Mouse (Mus musculus) ovary, postnatal 14 days (tissue): ENCODE data around the gene Scgb3a1.

Experiments used
- DNase-seq: peaks from one replicate; pipeline ENCODE4 v3.0.0; 2022; ENCODE audit warnings: low spot score

Gene Scgb3a1

DNA sequence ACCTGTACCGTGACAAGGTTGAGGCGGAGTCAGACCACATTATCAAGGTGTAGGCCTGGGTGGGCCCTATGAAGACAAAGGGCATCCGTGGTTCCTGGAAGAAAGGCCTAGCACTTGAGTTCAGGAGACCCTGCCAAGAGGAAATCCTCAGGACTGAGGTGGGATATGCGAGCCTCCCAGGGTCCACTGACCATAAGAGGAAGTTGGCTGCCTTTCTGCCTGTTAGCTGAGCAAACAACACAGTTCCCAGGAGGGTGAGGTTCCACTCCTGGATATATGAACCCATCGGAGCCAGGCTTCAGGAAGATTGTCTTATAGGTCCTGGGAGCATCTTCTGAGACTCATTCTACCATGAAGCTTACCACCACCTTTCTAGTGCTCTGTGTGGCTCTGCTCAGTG, at the start of gene Scgb3a1:
TSS of gene Scgb3a1 (plus strand) at position 301 of the 400 bp plus-strand sequence.
- no peak for DNase-seq

DNA sequence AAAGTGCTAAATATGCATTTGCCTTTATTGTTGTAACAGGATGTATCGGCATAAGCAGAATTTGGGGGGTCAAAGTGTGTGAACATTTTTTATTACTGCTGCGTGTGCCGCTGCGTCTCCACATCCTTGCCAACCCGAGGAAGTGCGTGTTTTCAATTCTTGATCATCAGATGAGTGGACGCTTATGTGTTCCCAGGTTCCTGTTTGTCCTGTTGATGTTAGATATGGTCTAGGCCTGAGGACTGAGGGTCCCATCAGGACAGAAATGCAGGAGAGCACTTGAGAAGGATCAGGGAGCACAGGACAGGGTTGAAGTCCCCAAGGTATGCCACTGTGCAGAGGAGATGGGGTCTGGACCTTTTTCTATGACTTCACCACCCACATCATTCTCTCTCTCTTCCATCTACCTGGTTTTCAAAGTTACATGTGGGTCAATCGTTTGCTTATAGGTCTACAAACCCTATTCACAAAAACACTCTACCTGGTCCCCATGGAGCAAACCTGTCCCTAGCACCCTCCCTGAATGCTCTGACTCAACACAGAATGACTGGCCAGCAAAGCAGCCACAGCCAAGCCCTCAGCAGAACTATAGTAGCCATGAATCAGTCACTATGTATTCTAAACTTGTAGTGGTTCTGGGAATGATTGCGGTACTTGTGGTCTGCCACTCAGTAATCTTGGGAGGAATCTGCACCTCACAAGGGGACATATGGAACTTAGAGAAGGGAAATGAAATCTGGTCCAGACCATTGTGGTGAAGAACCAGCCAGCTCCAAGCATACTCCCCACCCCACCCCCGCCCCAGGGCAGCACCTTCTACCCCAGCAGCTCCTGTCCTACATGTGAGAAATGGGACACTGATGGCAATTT, 47.3 kb upstream of the Scgb3a1 start:
- DNase-seq, result no peak

DNA sequence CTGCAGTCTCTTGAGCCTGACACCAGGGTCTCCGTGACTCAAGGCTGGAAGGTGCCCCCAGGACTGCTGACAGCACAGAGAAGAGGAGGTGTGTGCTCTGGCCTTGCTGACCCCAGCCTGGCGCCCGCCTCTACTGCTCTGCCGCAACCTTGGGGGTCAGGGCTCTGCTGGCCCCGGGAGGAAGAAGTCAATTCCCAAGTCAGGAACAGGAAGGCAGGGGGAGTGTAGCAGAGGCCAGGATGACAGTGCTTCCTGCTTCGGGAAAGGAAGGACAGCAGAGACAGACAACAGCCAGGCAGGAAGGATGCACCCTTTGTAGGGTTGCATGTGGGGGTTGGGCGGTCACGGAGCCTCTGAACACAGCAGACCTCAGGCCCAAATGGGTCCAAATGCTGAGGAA, 44.9 kb upstream of the Scgb3a1 start:
- no peak for DNase-seq

DNA sequence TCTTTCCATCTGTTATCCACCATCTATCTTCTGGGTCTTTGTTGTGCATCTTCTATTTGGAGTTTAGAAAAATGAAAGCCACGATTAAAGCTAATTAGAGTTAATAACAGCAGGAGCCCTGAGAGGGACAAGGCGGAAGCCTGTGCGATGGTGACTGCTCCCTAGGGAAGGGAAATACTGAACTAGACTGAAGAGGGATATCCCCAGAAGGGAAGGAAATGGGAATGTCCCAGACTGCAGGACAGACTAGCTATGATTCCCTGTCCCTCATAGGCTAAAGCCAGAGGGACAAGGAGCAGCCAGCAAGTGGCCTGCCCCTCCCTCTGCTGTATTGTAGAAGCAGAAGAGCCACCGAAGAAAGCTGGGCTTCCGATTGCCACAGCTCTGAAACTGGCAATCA, 41.5 kb upstream of the Scgb3a1 start:
- DNase-seq, result no peak

DNA sequence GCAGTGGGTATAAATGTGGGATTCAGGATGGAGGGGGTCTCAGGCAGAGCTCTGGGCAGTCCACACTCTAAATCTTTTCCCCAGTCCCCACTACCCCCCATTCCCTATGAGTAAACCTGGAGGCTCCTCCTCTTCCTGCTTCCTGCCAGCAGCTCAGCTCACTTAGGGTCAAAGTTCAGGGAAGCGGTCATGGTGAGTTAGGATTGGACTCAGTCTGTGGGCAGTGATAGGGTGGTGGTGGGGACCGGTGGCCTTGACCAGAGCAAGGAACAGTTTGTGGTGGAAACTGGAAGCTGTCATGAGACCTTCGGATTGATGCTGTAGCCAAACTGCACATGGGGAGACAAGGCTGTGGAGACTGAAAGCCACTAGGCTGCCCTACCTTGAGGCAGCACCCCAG, 39.3 kb upstream of the Scgb3a1 start:
- DNase-seq, result no peak

DNA sequence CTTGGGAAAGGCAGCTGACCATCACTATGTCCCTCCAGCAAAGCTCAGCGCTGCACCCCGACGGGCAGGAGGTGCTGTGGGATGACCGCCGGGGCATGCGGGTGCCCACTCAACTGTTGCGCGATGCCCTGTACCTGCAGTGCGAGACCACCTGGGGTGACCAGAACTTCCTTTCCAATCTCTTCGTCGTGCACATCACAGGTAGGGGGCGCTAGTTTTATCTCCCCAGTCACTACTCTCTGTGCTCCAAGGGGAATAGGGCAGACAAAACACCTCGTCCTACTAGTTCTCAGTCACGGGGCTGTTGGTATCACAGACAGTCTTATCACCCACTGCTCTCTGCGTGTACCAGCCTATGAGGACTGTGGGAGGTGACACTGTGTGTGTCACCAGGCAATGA, 37.5 kb upstream of the Scgb3a1 start:
- DNase-seq, result no peak

DNA sequence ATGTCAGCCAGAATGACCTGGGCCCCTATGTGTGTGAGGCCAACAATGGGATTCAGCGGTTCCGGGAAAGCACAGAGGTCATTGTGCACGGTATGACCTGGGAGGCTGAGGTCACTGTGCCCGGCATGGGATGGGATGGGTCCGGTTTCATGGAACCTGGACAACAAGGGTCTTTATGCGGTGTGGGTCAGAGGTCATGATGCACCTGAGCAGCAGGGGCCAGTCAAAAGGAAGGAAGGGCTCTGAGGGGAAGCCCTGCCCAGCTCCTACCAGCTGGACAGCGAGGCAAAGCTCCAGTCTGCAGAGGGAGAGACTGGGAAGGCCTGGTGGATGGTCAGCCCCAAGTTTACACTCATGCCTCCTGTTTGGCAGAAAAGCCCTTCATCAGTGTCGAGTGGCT, 36.7 kb upstream of the Scgb3a1 start:
- DNase-seq, result no peak

DNA sequence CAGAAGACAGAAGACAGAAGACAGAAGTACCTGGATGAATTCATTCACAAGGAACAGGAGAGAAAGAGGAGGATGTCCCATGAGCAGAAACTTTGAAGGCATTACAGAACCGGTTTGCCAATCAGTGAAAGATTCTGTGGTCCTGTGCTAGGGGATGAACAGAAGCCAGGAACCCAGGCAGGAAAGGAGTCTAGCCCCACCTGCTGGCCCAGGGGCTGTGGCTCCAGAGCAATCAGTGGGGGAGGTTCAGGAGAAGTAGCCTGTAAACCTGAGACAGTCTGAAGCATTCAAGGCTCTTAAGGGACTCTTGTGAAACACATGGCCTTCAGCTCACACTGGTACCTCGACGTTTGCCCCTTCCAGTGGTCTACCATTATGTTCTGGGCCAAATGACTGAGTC, 32.3 kb upstream of the Scgb3a1 start:
- no peak for DNase-seq

DNA sequence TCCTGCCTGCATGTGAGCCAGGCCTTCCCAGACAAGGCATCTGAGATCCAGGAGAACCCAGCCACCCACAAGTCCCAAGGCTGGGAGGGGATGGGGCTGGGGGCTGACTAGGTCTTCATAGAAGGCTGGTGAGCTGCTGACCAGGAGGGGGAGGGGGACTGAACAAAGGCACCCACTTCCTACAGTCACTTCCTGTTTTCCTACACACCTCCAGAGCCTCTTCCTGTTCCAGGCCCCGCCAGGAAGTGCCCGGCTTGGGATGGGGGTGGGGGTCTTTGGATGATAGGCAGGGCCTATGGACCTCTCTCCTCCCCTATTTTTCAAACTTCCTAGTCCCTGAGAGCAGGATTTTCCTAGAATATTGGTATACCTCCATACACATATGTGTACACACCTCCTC, 31.2 kb upstream of the Scgb3a1 start:
- DNase-seq, result no peak

DNA sequence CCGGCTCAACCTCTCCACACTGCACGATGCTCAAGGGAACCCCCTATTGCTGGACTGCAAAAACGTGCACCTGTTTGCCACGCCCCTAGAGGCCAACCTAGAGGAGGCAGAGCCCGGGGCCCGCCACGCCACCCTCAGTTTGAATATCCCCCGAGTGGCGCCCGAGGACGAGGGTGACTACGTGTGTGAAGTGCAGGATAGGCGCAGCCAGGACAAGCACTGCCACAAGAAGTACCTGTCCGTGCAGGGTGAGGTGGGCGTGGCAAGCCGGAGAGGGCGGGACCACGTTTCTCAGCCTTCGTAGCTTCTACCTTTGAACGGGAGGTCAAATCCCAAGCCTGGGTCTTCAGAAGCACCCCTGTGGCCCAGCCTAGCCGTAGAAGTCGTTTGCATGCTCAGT, 29.3 kb upstream of the Scgb3a1 start:
- no peak for DNase-seq

DNA sequence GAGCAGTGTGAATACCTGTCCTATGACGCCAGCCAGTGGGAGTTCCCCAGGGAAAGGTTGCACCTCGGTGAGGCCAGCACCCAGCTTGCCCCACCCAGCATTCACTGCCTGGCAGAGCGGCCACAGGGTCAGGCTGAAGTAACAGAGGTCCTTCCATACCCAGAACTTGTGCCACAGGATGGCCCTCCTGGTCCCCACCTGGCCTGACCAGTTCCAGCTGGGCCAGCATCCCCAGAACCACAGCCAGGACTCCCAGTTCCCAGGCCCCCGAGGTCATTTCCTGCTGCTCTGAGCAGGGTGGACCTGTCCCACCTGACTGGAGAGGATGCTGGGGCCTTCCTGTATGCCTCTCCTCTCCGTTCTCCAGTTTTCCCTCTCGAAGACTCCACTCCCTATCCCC, 27.7 kb upstream of the Scgb3a1 start:
- DNase-seq, result no peak

DNA sequence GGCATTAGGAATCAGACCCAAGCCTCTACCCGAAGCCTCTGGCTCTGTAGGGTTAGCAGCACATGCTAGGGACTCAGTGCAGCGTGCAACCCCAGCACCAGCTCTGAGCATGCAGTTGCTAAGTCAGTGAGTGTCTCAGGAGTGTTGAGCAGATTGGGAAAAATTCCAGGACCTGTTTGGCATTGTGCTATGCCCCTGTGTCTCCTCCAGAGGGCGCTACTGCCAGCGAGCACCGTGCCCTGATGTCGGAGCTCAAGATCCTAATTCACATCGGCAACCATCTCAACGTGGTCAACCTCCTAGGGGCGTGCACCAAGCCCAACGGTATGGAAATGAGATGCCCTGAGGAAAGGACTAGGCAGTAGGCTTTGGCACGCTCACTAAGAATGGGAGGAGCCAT, 27.0 kb upstream of the Scgb3a1 start:
- DNase-seq, result no peak

DNA sequence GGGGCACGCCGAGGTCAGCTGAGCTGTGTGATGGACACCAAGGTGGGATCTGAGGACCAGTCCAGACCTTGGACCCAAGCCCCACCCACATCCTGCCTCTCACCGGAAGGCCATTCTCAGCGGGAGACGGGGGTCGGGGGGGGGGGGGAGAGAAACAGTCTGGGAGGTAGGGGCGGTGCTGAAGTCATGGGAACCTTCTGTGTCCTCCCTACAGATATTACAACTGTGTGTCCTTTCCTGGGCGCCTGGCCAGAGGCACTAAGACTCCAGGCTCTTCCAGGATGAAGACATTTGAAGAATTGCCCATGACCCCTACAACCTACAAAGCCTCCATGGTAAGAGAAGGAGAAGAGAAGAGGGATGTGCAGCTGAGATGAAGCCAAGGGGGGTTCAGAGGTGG, 17.7 kb upstream of the Scgb3a1 start:
- DNase-seq, result no peak

DNA sequence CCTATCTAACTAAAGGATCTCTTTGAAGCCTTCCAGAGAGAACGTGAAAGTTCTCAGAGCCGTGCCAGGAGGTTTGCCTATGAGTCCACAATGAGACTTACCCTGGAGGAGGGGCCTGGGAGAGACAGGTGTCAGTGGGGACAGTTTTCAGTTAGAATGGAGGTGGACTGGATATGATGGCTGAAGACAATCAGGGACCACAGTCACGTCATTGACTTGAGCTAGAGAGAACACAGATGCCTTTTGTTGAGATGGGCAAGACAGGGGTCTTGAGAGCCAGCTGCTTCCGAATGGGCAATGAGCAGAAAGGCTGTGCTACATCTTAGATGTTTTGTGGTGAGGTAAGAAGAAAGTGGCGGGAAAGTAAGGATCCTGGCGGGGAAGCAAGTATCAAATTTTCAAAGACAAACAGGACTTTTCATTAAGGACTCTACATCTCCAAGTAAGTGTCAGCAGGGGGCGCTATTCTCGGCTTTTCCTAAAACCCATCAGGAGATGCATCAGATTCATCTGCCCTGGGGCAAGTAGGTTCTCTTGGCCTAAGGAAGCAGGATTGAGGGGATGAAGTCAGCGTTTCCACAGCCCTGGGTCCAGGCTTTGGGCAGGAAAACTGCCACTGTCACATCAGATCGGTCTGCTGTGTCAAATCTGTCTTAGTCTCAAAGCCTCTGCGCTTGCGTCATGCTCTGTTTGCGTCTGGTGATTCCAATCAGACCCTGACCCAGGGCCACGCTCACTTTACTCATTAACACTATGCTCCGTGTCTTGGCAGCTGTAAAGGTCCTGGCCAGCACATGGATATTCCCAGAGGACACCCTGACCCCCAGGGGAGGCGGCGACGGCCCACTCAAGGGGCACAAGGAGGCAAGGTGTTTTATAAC, 13.1 kb upstream of the Scgb3a1 start:
- DNase-seq, result no peak

DNA sequence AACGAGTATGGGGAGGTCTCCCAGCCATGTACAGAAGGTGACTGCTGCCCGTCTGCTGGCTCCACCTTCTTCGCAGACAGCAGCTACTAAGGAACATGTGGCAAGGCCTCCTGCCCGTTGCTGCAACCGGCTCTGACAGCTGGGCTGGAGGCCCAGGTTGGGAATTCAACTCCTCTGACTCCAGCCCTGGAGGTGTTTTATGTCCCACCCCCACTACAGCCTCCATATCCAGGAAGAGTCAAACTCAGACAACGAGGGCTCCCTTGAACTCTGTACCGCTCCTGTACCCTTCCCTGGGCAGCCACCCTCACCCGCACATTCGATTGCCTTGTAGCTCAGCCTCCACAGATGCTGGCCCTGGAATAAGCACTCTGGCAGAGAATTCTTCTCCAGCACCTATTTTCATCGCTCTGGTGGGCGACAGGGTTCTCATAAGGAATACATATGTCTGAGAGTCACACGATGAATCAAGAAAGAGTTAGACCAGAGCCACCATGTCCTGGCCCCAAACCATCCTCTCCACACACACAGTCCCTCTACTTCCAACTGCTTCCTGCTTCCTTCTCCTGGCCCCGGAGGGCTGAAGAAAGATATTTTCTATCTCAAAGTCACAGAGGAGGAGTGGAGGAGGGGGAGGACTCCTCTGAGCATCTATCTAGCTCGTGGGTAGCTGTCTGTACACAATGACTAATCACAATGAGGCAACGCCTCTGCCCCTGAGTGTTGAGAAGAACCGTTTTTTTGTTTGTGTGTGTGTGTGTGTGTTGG, 12.2 kb upstream of the Scgb3a1 start:
- no peak for DNase-seq

DNA sequence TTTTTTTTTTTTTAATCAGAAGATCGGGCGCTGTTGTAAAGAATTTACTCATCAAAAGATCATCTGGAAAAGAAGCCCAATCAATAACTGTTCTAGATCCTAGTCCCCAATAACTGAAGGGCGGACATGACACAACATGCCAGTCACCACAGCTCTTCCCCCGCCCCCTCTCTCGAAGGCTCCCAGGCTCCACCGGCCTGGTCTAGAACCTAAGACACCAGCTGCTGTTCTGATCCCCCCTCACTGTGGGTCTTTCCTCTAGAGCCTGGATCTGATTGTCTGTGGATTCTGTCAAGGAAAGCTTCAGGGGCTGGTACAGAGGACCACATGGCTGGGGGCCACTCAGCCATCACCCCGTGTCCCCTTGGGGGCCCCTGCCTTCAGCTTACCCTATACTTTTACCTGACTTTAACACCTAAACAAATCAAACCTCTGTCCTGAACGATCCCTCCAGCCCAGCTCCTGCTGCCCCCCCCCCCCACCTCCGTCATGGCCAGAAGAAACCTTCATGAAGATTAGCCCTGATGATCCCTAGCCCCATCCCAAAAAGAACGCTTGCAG, 11.6 kb upstream of the Scgb3a1 start:
- DNase-seq, result no peak

DNA sequence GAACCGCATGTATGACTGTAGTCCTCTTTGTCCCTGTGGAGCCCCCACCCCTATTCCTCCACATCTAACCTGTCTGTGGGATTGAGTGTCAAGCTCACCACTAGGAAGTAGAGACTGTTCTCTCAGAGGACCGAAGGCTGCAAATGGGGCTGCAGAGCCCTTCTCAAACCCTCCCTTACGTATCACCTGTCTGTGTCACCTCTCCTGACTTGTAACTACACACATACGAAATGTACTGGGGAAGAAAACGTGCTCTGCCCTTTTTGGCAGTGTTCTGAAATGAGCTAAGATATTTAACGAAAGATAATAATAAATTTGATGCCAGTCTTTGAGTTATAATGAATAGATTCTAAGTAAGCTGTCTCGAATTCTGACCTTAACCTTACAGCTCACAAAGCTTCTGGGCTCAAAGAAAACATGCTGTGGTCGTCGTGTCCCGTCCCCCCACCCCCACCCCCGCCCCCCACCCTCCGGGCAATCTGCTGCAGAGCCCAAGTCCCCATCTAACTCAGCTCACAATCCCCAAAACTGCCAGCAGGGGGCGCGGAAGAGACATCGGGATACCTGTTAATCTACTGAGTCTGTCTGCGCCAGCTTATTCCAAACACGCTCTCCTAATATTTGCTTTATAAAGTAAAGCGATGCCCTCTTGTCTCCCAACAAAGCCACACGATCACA, 10.9 kb upstream of the Scgb3a1 start:
- DNase-seq, result peak; percentile 81

DNA sequence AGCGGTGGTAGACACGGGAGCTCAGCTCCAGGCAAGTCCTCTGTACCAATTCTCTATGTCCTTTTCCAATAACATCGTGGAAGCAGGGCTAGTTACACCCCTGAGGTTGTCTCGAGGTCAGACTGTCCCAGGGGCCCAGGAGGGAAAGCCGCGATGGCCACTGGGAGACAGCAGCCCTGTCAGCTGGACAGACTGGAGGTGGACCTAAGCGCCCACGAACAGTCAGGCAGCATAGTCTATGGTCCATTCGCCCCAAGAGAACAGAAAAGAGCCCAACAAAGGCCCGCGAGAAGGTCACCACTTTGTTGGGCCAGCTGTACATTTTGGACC, 10.4 kb upstream of the Scgb3a1 start:
- DNase-seq, result no peak

DNA sequence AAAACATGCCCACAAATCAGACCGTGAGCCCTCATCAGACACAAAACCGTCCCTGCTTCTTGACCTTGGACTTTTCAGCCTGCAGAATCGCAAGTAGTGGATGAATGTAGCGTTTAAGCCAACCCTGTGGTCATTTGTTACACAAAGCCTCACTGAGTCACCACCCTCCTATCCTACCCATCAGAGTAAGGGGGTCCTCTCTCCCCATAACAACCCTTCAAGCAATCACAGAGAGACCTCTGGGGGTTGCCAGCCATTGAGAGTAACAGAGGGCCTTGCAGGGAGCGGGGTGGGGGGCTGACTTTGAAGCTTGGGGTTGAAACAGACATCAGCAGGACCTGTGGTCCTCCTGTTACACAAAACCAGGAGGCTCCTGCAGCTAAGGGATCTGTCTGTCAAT, 8.8 kb upstream of the Scgb3a1 start:
- DNase-seq, result no peak

DNA sequence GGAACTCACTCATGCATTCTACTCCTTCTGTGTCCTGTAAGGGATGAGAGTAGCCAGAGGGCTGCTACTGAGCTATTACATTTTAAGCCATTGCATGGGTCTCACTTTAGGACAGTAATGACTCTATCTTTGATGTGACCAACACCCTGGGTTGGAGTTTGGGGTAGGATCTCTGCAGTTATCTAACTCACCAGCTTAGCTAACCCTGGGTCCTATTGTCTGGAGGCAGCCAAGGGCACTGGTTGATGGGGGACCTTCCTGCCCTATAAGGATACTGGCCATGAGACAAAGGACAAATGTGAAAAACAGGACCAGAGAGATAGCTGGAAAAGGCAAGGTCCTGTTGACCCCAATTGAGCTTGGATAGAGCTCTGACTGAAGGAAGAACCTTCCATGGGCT, 7.9 kb upstream of the Scgb3a1 start:
- DNase-seq, result no peak

DNA sequence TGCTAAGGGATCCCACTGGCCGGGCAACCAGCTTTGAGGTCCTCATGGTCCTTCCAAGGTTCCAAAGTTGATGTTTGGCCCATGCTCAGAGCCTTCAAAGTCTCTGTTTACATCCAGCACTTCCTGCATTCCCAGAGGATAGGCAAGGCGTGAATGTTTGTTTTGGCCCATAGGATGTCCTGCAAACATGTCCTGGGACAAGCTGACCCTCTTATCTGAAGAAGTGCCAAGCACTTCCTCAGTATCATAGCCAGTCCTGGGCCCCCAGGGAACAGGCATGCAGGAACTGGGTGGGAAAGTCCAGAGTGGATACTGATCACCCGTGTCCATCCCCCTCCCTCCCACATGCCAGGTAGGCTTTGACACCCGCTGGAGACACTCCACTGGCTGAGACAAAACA, 5.3 kb upstream of the Scgb3a1 start:
- no peak for DNase-seq
